Mouse (Mus musculus) liver, embryonic 13.5 days (tissue): ENCODE measurements around the gene Map4k2. TPM values are rescaled to one million over a fixed set of nuclear protein-coding genes. Genes with fewer than 3 reads are reported as not detected.
"Not testable (repeated sequence)": the region's sequence is repeated elsewhere in the genome, so short reads cannot be mapped to it uniquely, and the experiment has no call there.

Experiments
- ATAC-seq: fragments of 200-750 bp; cut with Nextera tagmentation; 2 replicates; pipeline ENCODE4 v1.8.0; 2017; ENCODE audit warnings: low read depth, mild to moderate bottlenecking, moderate number of reproducible peaks, moderate library complexity
- DNase-seq: peaks from one replicate; pipeline ENCODE4 v3.0.0; 2022
- H3K27ac ChIP-seq: fragments of 300-500 bp; sonication (generic); 2 replicates; pipeline ENCODE4 v1.5.1; 2015; ENCODE audit warnings: moderate library complexity, mild to moderate bottlenecking, inconsistent platforms
- H3K27me3 ChIP-seq: fragments of 300-500 bp; sonication (generic); 2 replicates; pipeline ENCODE4 v1.6.1; 2015; ENCODE audit warnings: mild to moderate bottlenecking, inconsistent platforms
- H3K36me3 ChIP-seq: fragments of 300-500 bp; sonication (generic); 2 replicates; pipeline ENCODE4 v1.6.1; 2015; ENCODE audit warnings: mild to moderate bottlenecking, inconsistent platforms
- H3K4me1 ChIP-seq: fragments of 300-500 bp; sonication (generic); replicated peaks from 2 replicates; pipeline ENCODE4 v1.6.1; 2015; ENCODE audit warnings: inconsistent platforms
- H3K4me2 ChIP-seq: fragments of 300-500 bp; sonication (generic); 2 replicates; pipeline ENCODE4 v1.6.1; 2015; ENCODE audit warnings: inconsistent platforms, mild to moderate bottlenecking, moderate library complexity
- H3K4me3 ChIP-seq: fragments of 300-500 bp; sonication (generic); replicated peaks from 2 replicates; pipeline ENCODE4 v1.5.1; 2015; ENCODE audit warnings: mild to moderate bottlenecking, inconsistent platforms
- H3K9ac ChIP-seq: fragments of 300-500 bp; sonication (generic); 2 replicates; pipeline ENCODE4 v1.6.1; 2015; ENCODE audit warnings: mild to moderate bottlenecking, inconsistent platforms
- H3K9me3 ChIP-seq: fragments of 300-500 bp; sonication (generic); replicated peaks from 2 replicates; pipeline ENCODE4 v1.6.1; 2016; ENCODE audit warnings: inconsistent platforms
- WGBS: fragments of 180-500 bp; shearing (Covaris S2); methylation state at CpG from one replicate; pipeline ENCODE4 v1.1.7; 2015; ENCODE audit not compliant: insufficient replicate concordance; 5-methylcytosine and 5-hydroxymethylcytosine counted together
- polyA plus RNA-seq: library from polyadenylated mRNA; unstranded; fragments of >200 nt; fragmentation: Nextera tagmentation; extraction: Ambion mirVana; gene quantifications from 2 replicates; pipeline ENCODE4 v1.2.1, GENCODE M21; 2015

Gene Map4k2
- polyA plus RNA-seq, 1 experiment from 2014 or later = 4.5 TPM

DNA sequence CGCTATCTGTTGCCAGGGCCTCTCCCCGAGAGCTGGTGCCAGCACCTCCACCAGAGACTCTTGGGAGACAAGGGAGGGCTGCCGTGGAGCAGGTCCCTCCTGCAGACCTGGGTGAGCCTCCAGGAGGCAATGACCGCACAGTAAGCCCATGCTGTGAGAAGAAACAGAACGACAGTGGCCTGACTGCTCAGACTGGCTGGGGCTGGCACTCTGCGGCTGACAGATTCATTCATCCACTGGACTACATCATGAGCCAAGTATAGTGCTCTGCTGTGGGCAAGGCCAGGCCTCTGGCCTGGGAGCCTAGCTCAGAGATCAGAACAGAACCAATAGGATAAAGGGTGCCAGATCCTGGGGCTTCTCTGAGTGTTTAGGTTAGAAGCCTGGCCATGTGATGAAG lies 37.1 kb upstream of the Map4k2 start:
- ATAC-seq = no peak
- WGBS = 66% methylated on average over 6 of the region's 6 CpGs
- Histone ChIP-seq H3K4me2 (no peak overlapping the region), H3K36me3 (peaks cover 16% of the 10 kb centered on the region), H3K27me3 (no peaks in the 10 kb centered on the region), H3K4me3 (no peak overlapping the region), H3K9ac (peak overlapping the region; percentile 23), H3K4me1 (peaks cover 95% of the 10 kb centered on the region), H3K27ac (peak overlapping the region; percentile 94), H3K9me3 (no peaks in the 10 kb centered on the region)
- DNase-seq = no peak

DNA sequence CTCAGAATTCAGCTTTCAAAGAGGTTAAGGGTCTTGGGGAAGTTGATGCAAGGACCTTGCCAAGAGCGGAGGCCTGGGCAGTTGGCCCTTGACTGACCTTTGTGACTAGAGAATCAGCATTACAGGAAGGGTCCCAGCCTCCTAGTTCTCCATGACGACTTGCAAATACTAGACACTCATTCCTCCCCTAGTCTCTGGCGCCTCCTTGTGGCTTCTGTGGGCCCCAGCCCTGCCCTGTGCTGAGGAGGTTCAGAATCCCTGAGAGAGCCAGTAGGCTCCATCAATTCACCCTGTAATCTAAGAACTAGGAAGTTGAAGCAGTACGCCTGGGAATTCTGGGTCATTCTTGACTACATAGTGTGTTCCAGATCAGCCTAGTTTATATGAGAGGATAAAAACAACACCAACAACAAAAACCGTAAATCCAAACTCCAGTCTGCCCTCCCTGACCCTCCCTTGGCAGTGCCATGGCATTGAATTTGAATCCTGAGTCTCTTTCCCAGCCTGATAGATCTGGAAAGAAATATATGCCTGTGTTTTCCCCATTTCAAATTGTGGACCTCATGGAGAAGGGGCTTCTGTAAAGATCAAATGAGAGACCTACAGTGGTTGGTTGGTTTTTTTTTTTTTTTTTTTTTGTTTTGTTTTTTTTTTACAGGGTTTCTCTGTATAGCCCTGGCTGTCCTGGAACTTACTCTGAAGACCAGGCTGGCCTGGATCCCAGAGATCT lies 36.0 kb upstream of the Map4k2 start:
- H3K4me3 ChIP-seq = no peak overlapping the region
- 0 out of 2 replicates have a peak overlapping the region, but pooled peaks have one; percentile 83 for H3K9ac ChIP-seq
- peaks cover 83% of the 10 kb centered on the region for H3K4me1 ChIP-seq
- no peaks in the 10 kb centered on the region for H3K27me3 ChIP-seq
- ATAC-seq (peak; percentile 33; the same call in 1 of the 2 replicates), DNase-seq (peak; percentile 84)
- H3K27ac ChIP-seq = peak overlapping the region; percentile 94
- peaks cover 5% of the 10 kb centered on the region; the same call in 1 of the 2 replicates for H3K36me3 ChIP-seq
- H3K9me3 ChIP-seq = no peaks in the 10 kb centered on the region
- 21% methylated on average over 5 of the region's 5 CpGs for whole genome bisulfite sequencing
- peak overlapping the region; percentile 97; the same call in 1 of the 2 replicates for H3K4me2 ChIP-seq

DNA sequence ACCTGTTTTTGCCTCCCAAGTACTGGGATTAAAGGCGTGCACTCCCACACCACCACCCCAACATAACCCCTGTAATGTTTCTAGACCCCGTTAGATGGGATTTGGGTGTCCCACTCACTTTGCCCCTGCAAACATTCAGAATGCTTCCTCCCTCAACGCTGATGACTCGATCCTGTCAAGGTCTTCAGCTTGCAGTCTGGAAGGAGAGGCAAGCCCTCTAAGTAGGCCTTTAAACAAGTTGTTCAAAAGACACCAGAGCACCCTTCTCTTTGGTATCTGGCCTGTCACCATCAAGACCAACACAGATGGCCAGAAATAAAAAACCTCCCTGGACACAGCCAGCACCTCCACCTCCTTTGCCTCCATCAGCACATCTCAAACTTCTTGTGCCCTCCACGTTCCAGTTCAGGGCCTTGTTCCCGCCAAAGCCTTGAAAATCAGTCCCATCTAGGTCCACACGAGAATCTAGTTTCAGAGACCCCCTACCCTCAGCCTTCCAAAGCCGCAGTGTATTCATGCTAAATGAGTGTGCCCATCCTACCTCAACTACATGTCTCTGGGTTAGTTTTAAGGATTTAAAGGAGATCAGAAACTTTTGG lies 35.3 kb upstream of the Map4k2 start:
- peaks cover 9% of the 10 kb centered on the region for H3K36me3 ChIP-seq
- peak overlapping the region; percentile 83 for H3K9ac ChIP-seq
- peak overlapping the region; percentile 80 for H3K27ac ChIP-seq
- ATAC-seq = no peak
- peaks cover 77% of the 10 kb centered on the region for H3K4me1 ChIP-seq
- no peaks in the 10 kb centered on the region for H3K9me3 ChIP-seq
- 56% methylated on average over 8 of the region's 8 CpGs for WGBS
- no peaks in the 10 kb centered on the region for H3K27me3 ChIP-seq
- H3K4me3 ChIP-seq = peak overlapping the region; percentile 76
- no peak for DNase-seq
- H3K4me2 ChIP-seq = peak overlapping the region; percentile 97

DNA sequence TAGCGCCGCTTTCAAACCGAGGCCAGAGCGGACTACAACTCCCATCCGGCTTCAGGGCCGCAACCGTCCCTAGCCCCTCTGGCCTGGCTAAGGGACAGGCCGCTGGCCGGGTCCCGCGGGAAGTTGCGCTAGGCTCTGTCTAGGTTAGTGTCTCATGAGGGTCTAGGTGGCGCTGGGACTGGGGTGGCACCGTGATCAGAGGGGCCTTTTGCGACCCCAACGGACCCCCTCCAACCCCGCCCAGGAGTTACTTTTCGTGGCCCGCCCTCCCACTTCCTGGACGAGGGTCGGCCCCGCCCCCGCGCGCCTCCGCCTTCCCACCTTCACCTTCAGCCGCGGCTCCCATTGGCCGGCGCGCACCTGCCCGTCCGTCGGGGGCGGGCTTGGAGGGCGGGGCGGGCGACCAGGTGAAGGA lies 34.8 kb upstream of the Map4k2 start, which contains the start of gene Cdc42bpg:
Gene Cdc42bpg (plus strand): TSS at position 320 of the 415 bp plus-strand sequence.
- peaks cover 71% of the 10 kb centered on the region for H3K4me1 ChIP-seq
- ATAC-seq (peak; percentile 82), DNase-seq (peak; percentile 85)
- whole genome bisulfite sequencing = under 1% methylated on average over 29 of the region's 38 CpGs
- H3K4me3 ChIP-seq = peak within 1 kb of the TSS; percentile 76
- H3K36me3 ChIP-seq = peaks cover 14% of the 10 kb centered on the region
- no peaks in the 10 kb centered on the region for H3K9me3 ChIP-seq
- peak within 1 kb of the TSS; percentile 80 for H3K27ac ChIP-seq
- H3K9ac ChIP-seq = peak within 1 kb of the TSS; percentile 83
- no peaks in the 10 kb centered on the region for H3K27me3 ChIP-seq
- H3K4me2 ChIP-seq = peak within 1 kb of the TSS; percentile 97

DNA sequence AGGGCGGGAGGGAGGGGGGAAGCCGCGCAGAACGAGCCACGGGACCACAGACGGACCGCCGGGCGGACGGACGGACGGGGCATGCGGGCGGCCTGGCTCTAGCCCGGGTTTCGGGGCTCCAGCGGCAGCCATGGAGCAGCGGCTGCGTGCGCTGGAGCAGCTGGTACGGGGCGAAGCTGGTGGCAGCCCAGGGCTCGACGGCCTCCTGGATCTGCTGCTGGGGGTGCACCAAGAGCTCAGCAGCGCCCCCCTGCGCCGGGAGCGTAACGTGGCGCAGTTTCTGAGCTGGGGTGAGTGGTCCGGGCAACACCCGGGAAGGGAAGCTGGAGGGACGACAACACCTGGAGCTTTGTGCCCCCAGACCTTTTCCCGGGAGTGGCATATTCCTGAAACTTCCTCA lies 34.3 kb upstream of the Map4k2 start:
- H3K4me1 ChIP-seq = peaks cover 67% of the 10 kb centered on the region
- H3K27ac ChIP-seq = peak overlapping the region; percentile 78
- H3K4me3 ChIP-seq = peak overlapping the region; percentile 76
- peaks cover 15% of the 10 kb centered on the region for H3K36me3 ChIP-seq
- 0% methylated on average over 33 of the region's 34 CpGs for WGBS
- no peaks in the 10 kb centered on the region for H3K27me3 ChIP-seq
- H3K9ac ChIP-seq = peak overlapping the region; percentile 83
- peak overlapping the region; percentile 97 for H3K4me2 ChIP-seq
- H3K9me3 ChIP-seq = no peaks in the 10 kb centered on the region
- peak; percentile 42 for ATAC-seq
- DNase-seq = peak; percentile 76

DNA sequence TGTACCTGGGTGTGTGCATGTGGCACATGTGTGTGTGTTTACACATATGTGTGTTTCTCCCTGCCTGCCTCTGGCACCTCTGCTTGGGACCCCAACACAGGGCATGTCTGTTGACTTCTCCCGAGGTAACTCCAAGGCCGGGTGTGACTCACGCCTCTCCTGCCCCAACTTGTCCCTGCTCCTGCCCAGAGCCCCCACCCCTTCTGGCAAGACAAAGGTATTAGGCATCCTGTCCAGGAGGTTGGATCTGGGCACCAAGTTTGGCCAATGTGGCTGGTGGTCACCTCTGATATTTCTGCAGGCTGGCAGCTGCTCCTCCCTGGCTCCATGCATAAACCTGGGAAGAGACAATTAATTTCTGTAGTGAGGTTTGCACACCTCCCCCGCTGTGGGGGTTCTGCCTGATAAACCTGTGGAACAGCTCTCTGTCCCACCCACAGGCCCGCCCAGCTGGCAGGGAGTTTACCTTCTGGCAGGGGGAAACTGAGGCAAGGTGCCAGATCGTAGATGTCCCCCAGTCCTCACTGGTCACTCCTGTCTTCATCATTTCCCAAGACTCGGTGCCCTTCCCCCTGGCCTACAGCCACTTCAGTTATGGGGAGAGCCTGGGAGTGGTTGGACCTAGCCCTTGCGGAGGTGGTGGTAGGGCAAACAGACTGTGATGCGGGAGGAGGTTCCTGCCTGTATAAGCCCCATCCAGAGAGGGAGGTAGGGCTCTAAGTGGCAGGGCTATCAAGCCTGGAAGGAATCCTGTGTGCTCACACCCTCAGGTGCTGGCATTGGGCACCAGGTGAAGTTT lies 33.0 kb upstream of the Map4k2 start:
- DNase-seq (no peak), ATAC-seq (no peak)
- Histone ChIP-seq H3K27me3 (no peaks in the 10 kb centered on the region), H3K27ac (no peak overlapping the region), H3K36me3 (peaks cover 15% of the 10 kb centered on the region), H3K4me1 (peaks cover 54% of the 10 kb centered on the region), H3K9me3 (no peaks in the 10 kb centered on the region), H3K9ac (peak overlapping the region; percentile 83), H3K4me3 (0 out of 2 replicates have a peak overlapping the region, but pooled peaks have one; percentile 2), H3K4me2 (peak overlapping the region; percentile 97)
- 56% methylated on average over 9 of the region's 9 CpGs for WGBS

DNA sequence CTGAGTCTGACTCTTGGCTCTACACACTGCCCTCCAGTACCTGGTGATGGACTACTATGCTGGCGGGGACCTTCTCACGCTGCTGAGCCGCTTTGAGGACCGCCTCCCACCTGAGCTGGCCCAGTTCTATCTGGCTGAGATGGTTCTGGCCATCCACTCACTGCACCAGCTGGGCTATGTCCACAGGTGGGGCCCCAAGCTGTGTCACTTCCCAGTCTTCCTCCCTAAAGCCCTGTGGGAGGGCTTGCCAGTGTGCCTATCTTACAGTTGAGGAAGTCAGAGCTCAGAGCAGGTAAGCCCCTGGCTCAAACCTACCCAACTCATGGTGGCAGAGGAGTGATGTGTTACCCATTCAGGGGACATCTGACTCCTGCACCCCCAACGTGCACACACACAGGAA lies 30.8 kb upstream of the Map4k2 start:
- DNase-seq (no peak), ATAC-seq (no peak)
- Histone ChIP-seq H3K4me1 (peaks cover 31% of the 10 kb centered on the region), H3K36me3 (peaks cover 38% of the 10 kb centered on the region), H3K27ac (no peak overlapping the region), H3K27me3 (no peaks in the 10 kb centered on the region), H3K9me3 (no peaks in the 10 kb centered on the region), H3K4me3 (no peak overlapping the region), H3K4me2 (no peak overlapping the region), H3K9ac (no peak overlapping the region)
- whole genome bisulfite sequencing = 78% methylated on average over 5 of the region's 5 CpGs

DNA sequence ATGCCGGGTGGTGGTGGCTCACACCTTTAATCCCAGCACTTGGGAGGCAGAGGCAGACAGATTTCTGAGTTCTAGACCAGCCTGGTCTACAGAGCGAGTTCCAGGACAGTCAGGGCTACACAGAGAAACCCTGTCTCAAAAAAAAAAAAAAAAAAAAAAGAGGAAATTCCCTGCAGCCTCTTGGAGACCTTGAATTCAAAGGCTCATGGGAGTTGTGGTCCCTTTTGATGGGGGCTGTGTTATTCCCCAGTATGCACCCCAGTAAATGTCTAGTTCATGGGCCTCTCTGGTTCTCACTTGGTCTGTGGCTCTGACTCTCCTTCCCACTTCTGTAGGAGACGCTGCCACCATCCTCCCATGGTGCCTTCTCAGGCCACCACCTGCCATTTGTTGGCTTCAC lies 29.2 kb upstream of the Map4k2 start:
- H3K4me3 ChIP-seq, H3K9ac ChIP-seq, H3K4me2 ChIP-seq, ATAC-seq, DNase-seq, H3K27ac ChIP-seq, H3K27me3 ChIP-seq, H3K9me3 ChIP-seq: not testable (repeated sequence)
- H3K4me1 ChIP-seq = peaks cover 20% of the 10 kb centered on the region
- 78% methylated on average over 3 of the region's 3 CpGs for WGBS
- H3K36me3 ChIP-seq = peaks cover 53% of the 10 kb centered on the region

DNA sequence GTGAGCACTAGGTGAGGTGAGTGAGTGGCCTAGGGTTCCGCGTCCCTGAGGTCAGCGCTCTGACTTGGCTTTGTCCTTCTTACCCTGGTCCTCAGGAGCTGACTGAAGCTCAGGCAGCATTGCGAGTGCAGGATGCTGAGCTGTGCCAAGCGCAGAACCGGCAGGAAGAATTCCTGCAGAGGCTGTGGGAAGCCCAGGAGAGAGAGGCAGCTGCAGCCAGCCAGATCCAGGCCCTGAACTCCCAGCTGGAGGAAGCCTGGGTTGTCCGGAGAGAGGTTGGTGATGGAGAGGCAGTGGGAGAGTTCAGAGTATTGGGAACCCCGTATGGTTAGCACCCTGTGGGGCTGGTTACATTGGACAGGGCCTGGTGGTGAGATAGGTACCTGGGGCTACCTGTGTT lies 27.1 kb upstream of the Map4k2 start:
- Histone ChIP-seq H3K9ac (no peak overlapping the region), H3K9me3 (no peaks in the 10 kb centered on the region), H3K27me3 (no peaks in the 10 kb centered on the region), H3K4me3 (no peak overlapping the region), H3K36me3 (peaks cover 73% of the 10 kb centered on the region), H3K4me2 (no peak overlapping the region), H3K4me1 (peaks cover under 1% of the 10 kb centered on the region; the same call in 1 of the 2 replicates), H3K27ac (no peak overlapping the region)
- 84% methylated on average over 8 of the region's 8 CpGs for WGBS
- ATAC-seq (no peak), DNase-seq (no peak)

DNA sequence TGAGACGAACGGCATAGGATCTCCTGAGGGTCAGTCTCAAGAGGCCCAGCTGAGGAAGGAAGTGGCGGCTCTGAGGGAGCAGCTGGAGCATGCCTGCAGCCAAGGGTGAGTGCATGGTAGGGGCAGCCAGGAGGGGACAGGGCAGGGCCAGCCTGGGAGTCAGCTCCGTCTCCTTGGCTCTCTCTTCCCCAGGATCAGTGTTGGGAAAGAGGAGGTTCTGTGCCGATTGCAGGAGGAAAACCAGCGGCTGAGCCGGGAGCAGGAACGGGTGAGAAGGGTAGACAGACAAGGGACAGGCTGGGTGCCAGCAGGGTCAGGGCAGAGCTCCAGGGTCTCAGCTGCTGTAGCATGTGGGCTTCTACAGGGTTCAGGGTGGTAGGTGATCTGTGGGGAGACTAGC lies 26.4 kb upstream of the Map4k2 start:
- Histone ChIP-seq H3K36me3 (peaks cover 80% of the 10 kb centered on the region), H3K9ac (no peak overlapping the region), H3K27me3 (no peaks in the 10 kb centered on the region), H3K4me2 (no peak overlapping the region), H3K9me3 (no peaks in the 10 kb centered on the region), H3K4me1 (no peaks in the 10 kb centered on the region), H3K4me3 (no peak overlapping the region), H3K27ac (no peak overlapping the region)
- DNase-seq = no peak
- ATAC-seq = no peak
- 74% methylated on average over 8 of the region's 8 CpGs for WGBS

DNA sequence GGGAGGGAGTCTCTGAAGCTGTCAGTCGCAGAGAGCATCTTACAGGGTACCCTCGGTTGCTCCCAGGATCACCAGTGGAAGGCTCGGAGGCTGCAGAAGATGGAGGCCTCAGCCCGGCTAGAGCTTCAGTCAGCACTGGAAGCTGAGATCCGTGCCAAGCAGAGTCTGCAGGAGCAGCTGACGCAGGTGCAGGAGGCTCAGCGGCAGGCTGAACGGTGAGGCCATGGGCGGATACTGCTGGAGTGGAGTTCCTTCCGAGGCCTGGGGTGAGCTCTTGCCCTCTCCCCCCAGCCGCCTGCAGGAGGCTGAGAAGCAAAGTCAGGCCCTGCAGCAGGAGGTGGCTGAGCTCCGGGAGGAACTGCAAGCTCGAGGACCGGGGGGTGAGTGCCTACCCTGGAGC lies 25.4 kb upstream of the Map4k2 start:
- Histone ChIP-seq H3K4me1 (no peaks in the 10 kb centered on the region), H3K4me2 (no peak overlapping the region), H3K4me3 (no peak overlapping the region), H3K36me3 (peaks cover 84% of the 10 kb centered on the region), H3K9ac (no peak overlapping the region), H3K27ac (no peak overlapping the region), H3K9me3 (no peaks in the 10 kb centered on the region), H3K27me3 (no peaks in the 10 kb centered on the region)
- no peak for DNase-seq
- 82% methylated on average over 14 of the region's 14 CpGs for WGBS
- no peak for ATAC-seq
